Mouse (Mus musculus) heart, postnatal 0 days (tissue): Measurements from ENCODE around the gene Jarid2. TPM values are rescaled to one million over a fixed set of nuclear protein-coding genes. Genes with fewer than 3 reads are reported as not detected.

Experiments used
- ATAC-seq: fragments of 200-750 bp; cut with Nextera tagmentation; 2 replicates; pipeline ENCODE4 v1.8.0; 2017; ENCODE audit warnings: low read depth, moderate number of reproducible peaks, moderate library complexity; ENCODE audit not compliant: insufficient read depth
- DNase-seq: peaks from one replicate; pipeline ENCODE4 v3.0.0-alpha.2; 2016; ENCODE audit warnings: low spot score
- H3K27ac ChIP-seq: fragments of 300-500 bp; sonication (generic); 2 replicates; pipeline ENCODE4 v1.5.1; 2014; ENCODE audit warnings: low read depth, mild to moderate bottlenecking
- H3K27me3 ChIP-seq: fragments of 300-500 bp; sonication (generic); 2 replicates; pipeline ENCODE4 v1.6.1; 2014; ENCODE audit warnings: low read length, mixed read lengths; ENCODE audit not compliant: control insufficient read depth, insufficient read depth
- H3K36me3 ChIP-seq: fragments of 300-500 bp; sonication (generic); replicated peaks from 2 replicates; pipeline ENCODE4 v1.6.1; 2014; ENCODE audit warnings: low read length, mixed read lengths; ENCODE audit not compliant: control insufficient read depth, insufficient read depth
- H3K4me1 ChIP-seq: fragments of 300-500 bp; sonication (generic); 2 replicates; pipeline ENCODE4 v1.6.1; 2014; ENCODE audit warnings: antibody characterized with exemption; ENCODE audit not compliant: control insufficient read depth, insufficient read depth
- H3K4me2 ChIP-seq: fragments of 300-500 bp; sonication (generic); 2 replicates; pipeline ENCODE4 v1.6.1; 2014; ENCODE audit warnings: low read depth, mild to moderate bottlenecking, low read length, moderate library complexity
- H3K4me3 ChIP-seq: fragments of 300-500 bp; sonication (generic); 2 replicates; pipeline ENCODE4 v1.5.1; 2014; ENCODE audit warnings: low read depth, low read length
- H3K9ac ChIP-seq: fragments of 300-500 bp; sonication (generic); replicated peaks from 2 replicates; pipeline ENCODE4 v1.6.1; 2014; ENCODE audit warnings: low read depth, low read length, mixed read lengths
- H3K9me3 ChIP-seq: fragments of 300-500 bp; sonication (generic); replicated peaks from 2 replicates; pipeline ENCODE4 v1.6.1; 2016; ENCODE audit warnings: low read length; ENCODE audit not compliant: control insufficient read depth
- CTCF ChIP-seq: IDR thresholded peaks from 2 replicates; pipeline ENCODE4 v1.5.1; 2016; ENCODE audit warnings: antibody characterized with exemption, control low read depth, low read depth
- EP300 ChIP-seq: IDR thresholded peaks from 2 replicates; pipeline ENCODE4 v1.6.1; 2016; ENCODE audit warnings: antibody characterized with exemption, low read depth
- WGBS: fragments of 180-500 bp; shearing (Covaris S2); extraction: QIAGEN DNeasy Blood & Tissue Kit; methylation state at CpG from one replicate; pipeline ENCODE4 v1.1.7; 2014; 5-methylcytosine and 5-hydroxymethylcytosine counted together
- polyA plus RNA-seq: library from polyadenylated mRNA; unstranded; fragments of >200 nt; fragmentation: Nextera tagmentation; extraction: Ambion mirVana; gene quantifications from 2 replicates; pipeline ENCODE4 v1.2.1, GENCODE M21; 2015
- total RNA-seq: library from RNA; depleted of rRNA; stranded (reverse); fragments of >200 nt; gene quantifications from 2 replicates; pipeline ENCODE4 v1.2.3, GENCODE M21; 2014; ENCODE audit warnings: low replicate concordance; rRNA removed

Gene Jarid2
- 10.2 and 20.1 TPM in 2 replicates for total RNA-seq
- polyA plus RNA-seq = 15.9 and 17.7 TPM in 2 replicates

DNA sequence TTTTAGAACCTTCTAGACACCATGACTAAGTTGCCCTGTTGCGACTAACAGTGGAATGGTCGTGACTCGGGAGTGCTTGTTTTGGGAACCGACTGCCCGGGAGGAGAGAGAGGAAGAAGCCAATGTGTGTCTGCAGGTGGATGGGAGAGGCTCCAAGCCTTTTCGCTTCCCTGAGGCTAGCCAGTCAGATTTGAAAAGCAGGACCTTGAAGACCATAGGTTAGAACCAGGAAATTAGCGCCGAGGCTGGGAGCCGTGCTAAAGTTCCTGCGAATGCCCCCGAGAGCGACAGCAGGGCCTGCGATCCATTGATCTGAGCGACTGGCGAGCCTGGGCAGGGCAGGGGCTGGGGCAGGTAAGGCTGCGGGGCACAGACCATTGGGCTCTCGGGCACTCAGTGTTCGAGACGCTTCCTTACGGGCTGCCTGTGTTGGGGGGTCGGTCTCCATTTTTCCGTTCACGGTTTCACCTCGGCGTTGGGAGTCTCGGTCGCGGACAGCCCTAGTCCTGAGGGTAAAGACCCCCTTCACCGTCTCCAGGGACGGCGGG lies at the start of gene Jarid2:
Jarid2 (plus strand) TSS at position 51 of the 548 bp plus-strand sequence.
- Histone ChIP-seq H3K9me3 (no peaks in the 10 kb centered on the region), H3K4me3 (peak within 1 kb of the TSS; percentile 70), H3K36me3 (no peaks in the 10 kb centered on the region), H3K27ac (peak within 1 kb of the TSS; percentile 92), H3K27me3 (no peaks in the 10 kb centered on the region), H3K9ac (peak within 1 kb of the TSS; percentile 90), H3K4me2 (peak within 1 kb of the TSS; percentile 94), H3K4me1 (peaks cover 13% of the 10 kb centered on the region)
- ATAC-seq (no peak), DNase-seq (no peak)
- TF ChIP-seq CTCF (no peak), EP300 (no peak)
- 6% methylated on average over 28 of the region's 31 CpGs for WGBS

DNA sequence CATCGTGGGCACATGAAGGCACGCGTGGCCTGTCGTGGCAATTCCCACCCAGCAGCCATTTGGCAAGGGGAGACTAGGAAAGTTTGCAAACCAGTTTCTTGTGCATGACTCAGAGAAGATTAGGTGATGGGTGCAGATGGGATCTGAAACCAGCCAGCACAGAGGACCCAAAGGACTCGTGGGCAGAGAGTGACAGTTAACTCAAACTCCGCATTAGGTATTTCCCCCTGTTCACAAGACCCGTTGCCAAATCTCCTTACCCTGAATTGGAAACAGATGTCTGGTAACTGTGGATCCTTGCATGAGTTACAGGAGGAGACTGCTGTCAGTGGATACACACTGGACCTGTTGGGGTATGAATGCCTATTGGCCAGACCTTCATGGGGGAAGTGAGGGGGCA lies 48.2 kb upstream of the Jarid2 start:
- Histone ChIP-seq H3K9me3 (no peaks in the 10 kb centered on the region), H3K36me3 (no peaks in the 10 kb centered on the region), H3K9ac (no peak overlapping the region), H3K27ac (no peak overlapping the region), H3K4me2 (no peak overlapping the region), H3K4me1 (no peaks in the 10 kb centered on the region), H3K27me3 (no peaks in the 10 kb centered on the region), H3K4me3 (no peak overlapping the region)
- ATAC-seq (no peak), DNase-seq (no peak)
- WGBS = 76% methylated on average over 7 of the region's 7 CpGs
- no peak for TF ChIP-seq CTCF
- no peak for TF ChIP-seq EP300

DNA sequence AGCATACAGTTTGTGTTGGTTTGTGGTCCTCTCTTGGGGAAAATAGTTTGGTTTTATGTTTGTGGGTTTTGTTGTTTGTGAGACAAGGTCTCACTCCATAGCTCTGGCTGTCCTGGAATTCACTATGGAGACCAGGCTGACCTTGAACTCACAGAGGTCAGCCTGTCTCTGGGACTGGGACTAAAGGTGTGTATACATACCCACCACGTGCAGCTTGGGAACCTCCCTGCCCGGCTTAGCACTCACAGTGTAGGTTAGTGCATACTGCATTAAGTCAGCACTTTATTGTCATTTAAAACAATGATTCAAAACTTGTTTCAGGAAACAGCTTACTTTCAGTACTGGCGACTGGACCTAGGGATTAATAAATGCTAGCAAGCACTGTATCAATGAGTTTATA lies 41.1 kb upstream of the Jarid2 start:
- Histone ChIP-seq H3K36me3 (no peaks in the 10 kb centered on the region), H3K4me2 (no peak overlapping the region), H3K27ac (no peak overlapping the region), H3K9ac (no peak overlapping the region), H3K27me3 (no peaks in the 10 kb centered on the region), H3K4me1 (no peaks in the 10 kb centered on the region), H3K4me3 (no peak overlapping the region), H3K9me3 (no peaks in the 10 kb centered on the region)
- ATAC-seq = no peak
- WGBS = 57% methylated on average over 3 of the region's 3 CpGs
- DNase-seq = no peak
- TF ChIP-seq CTCF (no peak), EP300 (no peak)

DNA sequence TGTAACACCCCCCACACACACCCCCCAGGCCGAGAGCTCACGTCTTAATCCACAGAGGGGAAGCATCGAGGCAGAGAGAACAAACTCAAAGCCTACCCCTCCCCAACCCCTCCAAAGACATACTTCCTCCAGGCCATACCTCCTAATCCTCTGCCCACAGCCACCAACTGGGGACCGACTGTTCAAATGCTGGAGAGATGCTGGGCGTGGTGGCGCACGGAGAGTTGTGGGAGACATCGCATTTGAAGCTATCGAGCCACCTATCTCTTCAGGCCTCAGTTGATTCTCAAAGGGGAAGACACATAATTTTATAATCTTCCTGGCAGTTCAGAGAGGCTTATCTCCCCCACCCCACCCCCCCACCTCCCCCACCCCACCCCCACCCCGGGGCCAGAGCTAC lies 31.6 kb upstream of the Jarid2 start:
- DNase-seq (no peak), ATAC-seq (no peak)
- H3K9ac ChIP-seq = no peak overlapping the region
- no peaks in the 10 kb centered on the region for H3K36me3 ChIP-seq
- 73% methylated on average over 10 of the region's 10 CpGs for WGBS
- TF ChIP-seq EP300 = no peak
- no peak for TF ChIP-seq CTCF
- H3K9me3 ChIP-seq = no peaks in the 10 kb centered on the region
- H3K27ac ChIP-seq = no peak overlapping the region
- H3K4me3 ChIP-seq = no peak overlapping the region
- H3K4me1 ChIP-seq = no peaks in the 10 kb centered on the region
- H3K4me2 ChIP-seq = no peak overlapping the region
- no peaks in the 10 kb centered on the region for H3K27me3 ChIP-seq

DNA sequence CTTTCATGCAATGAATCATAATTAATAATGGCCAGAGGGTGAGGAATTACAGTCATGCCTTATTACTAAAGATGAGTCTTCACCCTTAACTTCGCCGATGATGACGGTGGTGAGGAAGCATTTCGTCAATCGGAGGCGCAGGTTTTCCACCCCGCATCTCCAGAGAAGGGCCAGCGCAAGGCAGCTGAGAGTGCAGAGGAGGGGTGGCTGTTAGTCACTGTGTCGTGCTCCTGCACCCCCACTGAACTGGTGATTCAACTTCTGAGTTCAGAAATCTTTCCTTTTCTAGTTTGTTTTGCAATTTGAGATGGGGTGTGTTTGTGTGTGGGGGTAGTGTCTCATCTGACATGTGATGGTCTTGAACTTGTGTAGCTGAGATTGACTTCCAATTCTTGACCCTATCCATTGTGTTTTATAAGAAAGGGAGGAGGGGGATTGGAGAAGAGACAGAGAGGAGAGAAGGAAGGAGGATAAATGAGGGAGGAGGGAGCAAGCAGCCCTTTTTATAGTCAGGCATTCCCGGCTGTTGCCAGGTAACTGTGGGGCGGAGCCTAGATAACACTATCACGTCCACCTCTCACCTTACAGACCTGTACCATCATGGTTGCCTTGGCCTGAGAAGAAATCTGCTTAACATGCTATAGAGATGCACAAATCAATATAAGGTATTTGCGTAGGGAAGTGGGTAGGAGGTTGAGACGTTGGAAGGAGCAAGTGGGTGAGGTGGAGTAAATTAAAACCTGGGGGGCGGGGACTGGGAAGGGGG lies 25.1 kb upstream of the Jarid2 start:
- no peak for DNase-seq
- H3K36me3 ChIP-seq = no peaks in the 10 kb centered on the region

More for the DNA sequence above, 25.1 kb upstream of the Jarid2 start:
- H3K27me3 ChIP-seq = no peaks in the 10 kb centered on the region
- H3K4me3 ChIP-seq = no peak overlapping the region
- no peak overlapping the region for H3K4me2 ChIP-seq
- H3K9ac ChIP-seq = no peak overlapping the region
- no peak for ATAC-seq
- 83% methylated on average over 15 of the region's 15 CpGs for WGBS
- no peaks in the 10 kb centered on the region for H3K9me3 ChIP-seq
- H3K4me1 ChIP-seq = no peaks in the 10 kb centered on the region
- TF ChIP-seq CTCF = no peak
- TF ChIP-seq EP300 = no peak
- H3K27ac ChIP-seq = no peak overlapping the region
